Mouse (Mus musculus): Measurements from ENCODE around the gene Pik3cg. TPM values are rescaled to one million over a fixed set of nuclear protein-coding genes. Genes with fewer than 3 reads are reported as not detected.

Pik3cg gene
- polyA plus RNA-seq, 1 experiment, result 1.5 TPM

DNA sequence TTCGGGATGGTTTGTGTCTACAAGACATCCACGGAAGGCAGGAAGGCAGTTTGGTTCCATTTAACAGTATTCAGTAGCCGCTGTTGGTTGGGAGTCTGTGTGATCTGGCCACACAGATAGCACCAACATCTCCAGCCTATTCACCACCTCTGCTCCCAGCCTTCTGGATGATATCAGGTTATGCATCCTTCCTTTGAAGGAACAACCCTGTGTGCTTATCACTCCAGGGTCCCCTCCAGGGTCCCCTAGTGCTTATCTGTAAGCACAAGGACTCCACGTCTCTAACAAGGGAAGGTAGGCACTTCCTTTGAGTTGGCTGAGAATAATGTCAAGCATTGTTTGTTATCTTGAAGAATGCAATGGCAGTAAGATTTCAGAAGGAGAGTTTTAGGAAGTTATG lies 65.3 kb downstream of the Pik3cg start:
- DNase-seq (ENCODE audit: low read depth), result no peak
- TF ChIP-seq POLR2A (IDR thresholded peaks at IDR 0.05; ENCODE audit: borderline replicate concordance, extremely low read depth, insufficient read depth, insufficient read length, poor library complexity, severe bottlenecking) (no peak), CTCF (IDR thresholded peaks at IDR 0.05; ENCODE audit: borderline replicate concordance, extremely low read depth, insufficient read depth, insufficient read length) (no peak)

DNA sequence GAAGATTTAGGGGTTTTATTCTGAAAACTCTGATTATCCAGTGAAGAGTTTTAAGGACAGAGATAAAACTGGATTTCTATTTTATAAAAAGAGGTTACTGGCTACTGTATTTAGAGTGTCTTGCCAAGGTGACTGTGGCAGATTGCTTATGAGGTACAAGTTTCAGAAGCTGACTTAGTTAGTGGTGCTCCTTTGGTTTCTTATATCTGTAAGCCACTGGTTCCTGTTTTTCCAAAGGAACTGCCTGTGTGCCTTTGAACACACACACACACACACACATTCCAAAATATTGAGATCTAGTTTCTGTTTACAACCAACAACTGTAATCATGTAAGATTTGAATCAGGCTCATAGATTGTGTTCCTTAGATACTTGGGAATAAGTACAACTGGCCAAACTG lies 66.7 kb downstream of the Pik3cg start:
- no peak for TF ChIP-seq CTCF (IDR thresholded peaks at IDR 0.05; ENCODE audit: borderline replicate concordance, extremely low read depth, insufficient read depth, insufficient read length)
- no peak for TF ChIP-seq POLR2A (IDR thresholded peaks at IDR 0.05; ENCODE audit: borderline replicate concordance, extremely low read depth, insufficient read depth, insufficient read length, poor library complexity, severe bottlenecking)

DNA sequence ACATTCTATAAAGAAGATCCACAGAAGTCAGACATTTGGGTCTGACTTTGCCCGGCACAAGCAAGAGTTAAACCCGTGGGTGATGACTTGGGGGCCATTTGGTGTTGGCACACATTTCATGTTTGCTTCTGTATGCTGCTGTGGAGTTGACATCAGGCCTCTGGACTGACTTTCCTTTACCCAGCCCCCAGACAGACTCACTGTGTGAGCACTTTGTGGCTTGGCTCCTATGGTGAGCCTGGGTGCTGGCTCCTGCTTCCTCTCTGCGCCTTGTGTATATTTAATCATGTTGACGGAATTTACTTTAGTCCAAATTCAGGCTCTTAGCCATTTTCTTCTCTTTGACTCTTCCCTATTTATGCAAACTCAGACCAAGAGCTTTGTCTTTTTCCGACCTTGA lies 69.6 kb downstream of the Pik3cg start:
- no peak for DNase-seq (ENCODE audit: low read depth)
- TF ChIP-seq POLR2A (IDR thresholded peaks at IDR 0.05; ENCODE audit: borderline replicate concordance, extremely low read depth, insufficient read depth, insufficient read length, poor library complexity, severe bottlenecking) (no peak), CTCF (IDR thresholded peaks at IDR 0.05; ENCODE audit: borderline replicate concordance, extremely low read depth, insufficient read depth, insufficient read length) (no peak)

More for the DNA sequence above, 66.7 kb downstream of the Pik3cg start:
- DNase-seq (ENCODE audit: low read depth), result no peak

DNA sequence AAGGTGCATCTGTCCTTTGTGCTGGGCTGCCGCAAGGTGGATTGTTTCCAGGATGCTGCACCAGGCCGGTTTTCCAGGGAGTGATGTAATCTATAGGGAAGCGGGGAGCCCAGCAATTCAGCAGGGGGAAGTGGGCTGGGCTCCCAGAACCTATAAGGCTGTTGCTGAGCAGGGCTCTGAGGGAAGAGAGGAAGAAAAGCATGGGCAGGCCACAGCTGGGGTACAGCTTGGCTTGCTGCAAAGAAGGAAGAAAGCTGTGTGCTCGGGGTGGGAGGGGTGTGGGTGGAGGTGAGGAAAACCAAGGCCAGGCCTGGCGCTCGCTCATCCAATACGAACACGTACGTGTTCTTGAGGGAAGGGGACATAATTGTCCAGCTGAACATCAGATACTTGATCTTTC lies 70.1 kb downstream of the Pik3cg start:
- peak; percentile 33 for DNase-seq (ENCODE audit: low read depth)
- TF ChIP-seq CTCF (IDR thresholded peaks at IDR 0.05; ENCODE audit: borderline replicate concordance, extremely low read depth, insufficient read depth, insufficient read length) (no peak), POLR2A (IDR thresholded peaks at IDR 0.05; ENCODE audit: borderline replicate concordance, extremely low read depth, insufficient read depth, insufficient read length, poor library complexity, severe bottlenecking) (no peak)

DNA sequence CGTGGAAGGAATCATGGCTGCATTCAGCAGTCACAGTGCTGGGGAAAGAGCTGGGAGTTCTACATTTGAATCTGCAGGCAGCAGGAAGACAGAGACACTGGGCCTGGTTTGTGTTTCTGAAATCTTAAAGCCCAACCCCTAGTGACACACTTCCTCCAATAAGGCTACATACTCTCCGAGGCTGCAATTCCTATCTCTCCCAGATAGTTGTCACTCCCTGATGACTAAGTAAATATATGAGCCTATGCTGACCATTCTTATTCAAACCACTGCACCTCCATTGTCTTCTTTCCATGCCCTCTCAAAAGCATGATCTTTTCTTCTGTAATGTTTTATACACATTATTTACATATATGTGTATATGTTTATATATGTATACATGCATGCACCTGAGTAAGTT lies 70.9 kb downstream of the Pik3cg start:
- TF ChIP-seq POLR2A (IDR thresholded peaks at IDR 0.05; ENCODE audit: borderline replicate concordance, extremely low read depth, insufficient read depth, insufficient read length, poor library complexity, severe bottlenecking), result no peak
- no peak for TF ChIP-seq CTCF (IDR thresholded peaks at IDR 0.05; ENCODE audit: borderline replicate concordance, extremely low read depth, insufficient read depth, insufficient read length)
- no peak for DNase-seq (ENCODE audit: low read depth)

DNA sequence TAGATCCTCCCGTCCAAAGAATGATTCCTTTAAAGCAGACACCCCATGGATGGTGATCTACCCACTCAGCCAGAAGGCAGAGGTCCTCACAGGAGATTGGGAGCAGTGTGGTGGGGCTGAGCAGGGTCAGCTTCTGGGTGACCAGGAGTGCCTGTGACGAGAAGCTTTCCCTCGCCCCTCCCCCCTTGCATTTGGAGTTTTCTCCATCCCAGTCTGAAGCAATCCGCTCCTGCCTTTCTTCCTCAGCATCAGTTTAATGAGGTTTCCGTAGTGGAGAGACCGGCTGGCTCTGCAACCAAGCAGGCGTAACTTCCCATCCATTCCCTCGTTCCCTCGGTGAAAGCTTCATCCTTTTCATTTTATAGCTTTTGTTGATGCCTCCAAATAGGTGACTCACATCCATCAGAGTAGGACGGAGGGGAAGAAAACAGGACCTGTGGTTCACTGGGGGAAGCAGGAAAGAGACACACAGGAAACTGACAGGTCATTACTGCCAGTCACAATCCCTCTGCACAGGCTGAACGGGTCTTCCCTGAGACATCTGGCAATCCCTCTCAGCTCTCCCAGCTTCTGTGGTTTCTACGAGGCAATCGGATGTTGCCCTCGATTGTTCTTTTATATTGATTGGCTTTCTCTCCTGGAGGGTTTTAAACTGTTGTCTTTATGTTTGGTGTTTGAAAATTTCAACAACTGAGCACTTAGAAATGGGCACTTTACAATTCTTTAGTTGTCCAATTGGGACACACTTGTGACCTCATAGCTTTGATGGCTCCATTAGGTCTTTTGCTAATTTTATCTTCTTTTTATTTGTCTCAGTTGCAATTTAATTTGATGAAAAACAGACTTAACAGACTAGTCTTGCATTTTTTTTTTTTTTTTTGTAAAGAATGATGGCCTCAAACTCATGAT lies 80.6 kb downstream of the Pik3cg start:
- TF ChIP-seq CTCF (IDR thresholded peaks at IDR 0.05; ENCODE audit: borderline replicate concordance, extremely low read depth, insufficient read depth, insufficient read length) (no peak), POLR2A (IDR thresholded peaks at IDR 0.05; ENCODE audit: borderline replicate concordance, extremely low read depth, insufficient read depth, insufficient read length, poor library complexity, severe bottlenecking) (no peak)
- peak; percentile 31 for DNase-seq (ENCODE audit: low read depth)

DNA sequence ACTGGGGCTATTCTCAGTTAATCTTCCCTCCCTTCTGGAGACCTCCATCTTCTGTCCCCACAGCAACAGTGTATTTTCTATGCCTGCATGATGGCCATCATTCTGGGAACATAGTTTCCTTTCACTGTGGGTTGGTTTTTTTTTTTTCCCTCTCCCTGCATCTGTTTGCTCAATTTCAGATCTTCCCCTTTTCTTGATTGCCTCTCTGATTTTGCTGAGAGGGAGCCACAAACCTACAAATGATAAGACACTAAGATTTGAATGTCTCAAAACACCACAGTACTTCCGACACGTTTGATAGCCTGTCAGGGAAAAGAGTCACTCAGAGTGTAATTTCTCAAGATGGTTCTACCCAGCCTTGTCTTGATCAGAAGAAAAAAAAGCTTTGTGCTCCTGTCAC lies 81.3 kb downstream of the Pik3cg start:
- DNase-seq (ENCODE audit: low read depth), result no peak
- TF ChIP-seq CTCF (IDR thresholded peaks at IDR 0.05; ENCODE audit: borderline replicate concordance, extremely low read depth, insufficient read depth, insufficient read length) (no peak), POLR2A (IDR thresholded peaks at IDR 0.05; ENCODE audit: borderline replicate concordance, extremely low read depth, insufficient read depth, insufficient read length, poor library complexity, severe bottlenecking) (no peak)

DNA sequence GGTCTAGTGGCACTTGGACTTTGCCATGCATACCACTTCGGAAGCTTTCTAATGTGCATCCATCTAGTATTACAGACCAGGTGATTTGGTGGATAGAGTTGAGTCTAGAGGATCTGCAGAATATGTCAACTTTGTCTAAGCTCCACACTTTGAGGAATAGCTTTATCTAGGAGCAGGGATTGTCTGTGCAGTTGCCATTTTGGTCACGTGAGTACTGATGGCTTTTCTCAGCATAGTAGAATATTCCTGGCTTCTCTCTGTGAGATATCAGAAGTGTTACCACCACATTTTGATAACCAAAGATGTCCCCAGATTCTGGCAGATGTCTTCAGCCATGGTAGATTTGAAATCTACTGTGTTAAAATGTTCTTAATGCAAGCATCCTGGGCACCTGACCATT lies 84.0 kb downstream of the Pik3cg start:
- no peak for DNase-seq (ENCODE audit: low read depth)
- TF ChIP-seq CTCF (IDR thresholded peaks at IDR 0.05; ENCODE audit: borderline replicate concordance, extremely low read depth, insufficient read depth, insufficient read length), result no peak
- TF ChIP-seq POLR2A (IDR thresholded peaks at IDR 0.05; ENCODE audit: borderline replicate concordance, extremely low read depth, insufficient read depth, insufficient read length, poor library complexity, severe bottlenecking), result no peak

DNA sequence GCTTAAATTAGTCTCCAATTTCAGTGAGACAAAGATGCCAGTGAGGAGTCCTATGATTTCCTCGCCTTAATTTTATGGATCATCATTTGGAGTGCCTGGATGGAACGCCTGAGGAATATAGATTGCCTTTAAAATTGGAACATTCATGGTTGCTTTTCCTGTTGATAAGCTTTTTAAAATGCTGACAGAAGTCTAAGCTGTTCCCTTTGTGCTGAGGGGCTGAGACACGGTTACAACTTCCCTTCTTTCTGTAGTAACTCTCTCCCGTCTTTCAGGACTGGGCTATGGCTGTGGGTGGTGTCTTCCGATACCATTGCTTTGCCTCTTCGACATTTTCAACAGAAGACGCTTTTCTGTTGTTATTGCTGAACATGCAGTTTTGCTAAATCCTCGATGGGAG lies 84.4 kb downstream of the Pik3cg start:
- no peak for DNase-seq (ENCODE audit: low read depth)
- TF ChIP-seq POLR2A (IDR thresholded peaks at IDR 0.05; ENCODE audit: borderline replicate concordance, extremely low read depth, insufficient read depth, insufficient read length, poor library complexity, severe bottlenecking) (no peak), CTCF (IDR thresholded peaks at IDR 0.05; ENCODE audit: borderline replicate concordance, extremely low read depth, insufficient read depth, insufficient read length) (no peak)

DNA sequence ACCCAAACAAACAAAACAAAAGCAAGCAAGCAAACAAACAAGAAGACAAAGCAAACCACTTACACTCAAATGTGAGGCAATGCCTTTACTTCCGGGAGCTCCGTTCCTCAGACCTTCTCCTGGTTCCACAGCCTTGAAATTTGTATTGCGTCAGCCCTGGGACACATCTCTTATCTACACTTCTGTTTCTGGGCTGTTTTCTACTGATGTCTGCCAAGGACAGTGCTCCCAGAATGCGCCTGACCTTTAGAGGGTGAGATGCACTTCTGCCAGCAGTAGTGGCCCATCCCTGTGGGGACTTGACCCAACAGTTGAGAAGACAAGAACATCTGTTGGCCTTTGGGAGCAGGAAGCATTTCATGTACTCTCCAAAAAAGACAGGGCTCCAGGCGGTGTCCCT lies 84.9 kb downstream of the Pik3cg start:
- DNase-seq (ENCODE audit: low read depth), result no peak
- TF ChIP-seq POLR2A (IDR thresholded peaks at IDR 0.05; ENCODE audit: borderline replicate concordance, extremely low read depth, insufficient read depth, insufficient read length, poor library complexity, severe bottlenecking) (no peak), CTCF (IDR thresholded peaks at IDR 0.05; ENCODE audit: borderline replicate concordance, extremely low read depth, insufficient read depth, insufficient read length) (no peak)

Other genes with a start within 250 kb of the Pik3cg start
- 66.0 and 93.4 TPM in 2 replicates for gene Prkar2b, start 147.4 kb downstream of the Pik3cg start, polyA plus RNA-seq (2012; rRNA removed)
- gene Ccdc71l, start 170.0 kb upstream of the Pik3cg start, polyA plus RNA-seq (2012; rRNA removed), result 13.5 and 14.2 TPM in 2 replicates